Mouse (Mus musculus): ENCODE data around the gene Cd200. TPM values are rescaled to one million over a fixed set of nuclear protein-coding genes. Genes with fewer than 3 reads are reported as not detected.
"Not testable (repeated sequence)": the region's sequence is repeated elsewhere in the genome, so short reads cannot be mapped to it uniquely, and the experiment has no call there.

Gene Cd200
- polyA plus RNA-seq, 1 experiment from 2014 or later, result 244 TPM

GRCm38 (mm10) chr16:45349523-45350298 lies 59.1 kb downstream of the Cd200 start:
- H3K4me1 ChIP-seq (replicated peaks), result no peaks in the 10 kb centered on the region
- ATAC-seq (ENCODE audit: low FRiP score), result no peak
- WGBS, result 74% methylated on average over 3 of the region's 3 CpGs
- no peaks in the 10 kb centered on the region for H3K36me3 ChIP-seq
- no peak overlapping the region for H3K4me3 ChIP-seq
- no peaks in the 10 kb centered on the region for H3K27me3 ChIP-seq
- no peak overlapping the region for H3K27ac ChIP-seq
- no peak overlapping the region for H3K4me2 ChIP-seq
- no peaks in the 10 kb centered on the region for H3K9me3 ChIP-seq
- H3K9ac ChIP-seq, result no peak overlapping the region

- ATAC-seq (ENCODE audit: low FRiP score); H3K27ac ChIP-seq; H3K4me2 ChIP-seq; H3K4me1 ChIP-seq (replicated peaks); H3K4me3 ChIP-seq; H3K9me3 ChIP-seq; H3K36me3 ChIP-seq; H3K27me3 ChIP-seq; H3K9ac ChIP-seq: not testable (repeated sequence)
- whole genome bisulfite sequencing, result 91% methylated on average over 8 of the region's 9 CpGs
Observed at GRCm38 (mm10) chr16:45348238-45348637, 60.6 kb downstream of the Cd200 start.

GRCm38 (mm10) chr16:45346930-45347387 lies 61.9 kb downstream of the Cd200 start:
- no peaks in the 10 kb centered on the region for H3K9me3 ChIP-seq
- no peak overlapping the region for H3K9ac ChIP-seq
- 89% methylated on average over 5 of the region's 5 CpGs for WGBS
- H3K4me3 ChIP-seq, result no peak overlapping the region
- H3K4me1 ChIP-seq (replicated peaks), result no peaks in the 10 kb centered on the region
- H3K36me3 ChIP-seq, result no peaks in the 10 kb centered on the region
- ATAC-seq (ENCODE audit: low FRiP score), result no peak
- H3K27me3 ChIP-seq, result no peaks in the 10 kb centered on the region
- no peak overlapping the region for H3K27ac ChIP-seq
- H3K4me2 ChIP-seq, result no peak overlapping the region

DNA sequence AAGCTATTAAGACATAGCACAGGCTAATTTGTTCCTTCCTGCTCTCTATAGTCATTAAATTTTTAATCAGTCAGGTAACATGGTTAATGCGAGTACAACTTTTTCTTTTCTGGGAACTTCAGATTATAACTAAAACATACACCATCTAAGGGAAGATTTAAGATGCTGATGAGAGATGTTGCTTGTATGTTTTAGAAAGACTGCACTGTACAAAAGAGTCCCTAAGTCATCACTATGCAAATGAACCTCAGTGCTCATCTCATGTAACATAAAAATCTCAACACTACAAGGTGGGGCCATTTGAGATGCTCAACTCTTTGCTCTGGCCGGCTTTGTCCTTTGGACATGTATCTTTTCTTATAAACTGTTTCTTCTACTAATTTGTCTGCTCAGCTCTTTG lies 62.5 kb downstream of the Cd200 start:
- Histone ChIP-seq H3K27ac (no peak overlapping the region), H3K9ac (no peak overlapping the region), H3K4me2 (no peak overlapping the region), H3K27me3 (no peaks in the 10 kb centered on the region), H3K4me1 (replicated peaks) (no peaks in the 10 kb centered on the region), H3K9me3 (no peaks in the 10 kb centered on the region), H3K4me3 (no peak overlapping the region), H3K36me3 (no peaks in the 10 kb centered on the region)
- ATAC-seq (ENCODE audit: low FRiP score), result no peak
- 97% methylated on average over 2 of the region's 2 CpGs for WGBS

DNA sequence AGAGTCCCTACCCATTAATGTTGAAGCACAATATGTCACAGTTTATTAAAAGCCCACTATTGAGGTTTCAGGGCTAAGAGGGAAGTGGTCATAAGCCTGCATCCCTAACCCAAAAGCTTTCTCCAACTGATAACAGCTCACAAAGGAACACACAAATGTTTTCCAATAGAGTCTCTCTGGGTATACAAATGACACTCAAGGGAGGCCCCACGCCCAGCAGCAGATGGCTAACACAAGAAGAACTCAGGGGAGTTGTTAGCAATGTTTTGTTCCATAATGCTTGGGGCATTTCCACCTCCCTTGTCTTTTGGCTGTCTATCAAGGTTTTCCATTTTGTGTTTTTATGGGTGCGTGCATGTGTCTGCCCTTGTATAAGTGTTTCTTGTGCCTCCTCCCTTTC lies 64.0 kb downstream of the Cd200 start:
- H3K27me3 ChIP-seq, result no peaks in the 10 kb centered on the region
- no peaks in the 10 kb centered on the region for H3K36me3 ChIP-seq
- no peaks in the 10 kb centered on the region for H3K9me3 ChIP-seq
- WGBS, result 56% methylated on average over 2 of the region's 2 CpGs
- no peak overlapping the region for H3K4me2 ChIP-seq
- ATAC-seq (ENCODE audit: low FRiP score), result no peak
- no peaks in the 10 kb centered on the region for H3K4me1 ChIP-seq (replicated peaks)
- H3K4me3 ChIP-seq, result no peak overlapping the region
- no peak overlapping the region for H3K9ac ChIP-seq
- no peak overlapping the region for H3K27ac ChIP-seq

- Histone ChIP-seq H3K9me3 (no peaks in the 10 kb centered on the region), H3K27me3 (no peaks in the 10 kb centered on the region), H3K4me1 (replicated peaks) (no peaks in the 10 kb centered on the region), H3K9ac (no peak overlapping the region), H3K4me2 (no peak overlapping the region), H3K4me3 (no peak overlapping the region), H3K36me3 (no peaks in the 10 kb centered on the region), H3K27ac (no peak overlapping the region)
- WGBS, result 80% methylated on average over 1 of the region's 1 CpGs
- no peak for ATAC-seq (ENCODE audit: low FRiP score)
Observed at GRCm38 (mm10) chr16:45336478-45336877, 72.4 kb downstream of the Cd200 start.

- no peak for ATAC-seq (ENCODE audit: low FRiP score)
- no peak overlapping the region for H3K4me3 ChIP-seq
- H3K27me3 ChIP-seq, result no peaks in the 10 kb centered on the region
- no peak overlapping the region for H3K9ac ChIP-seq
- H3K36me3 ChIP-seq, result no peaks in the 10 kb centered on the region
- H3K9me3 ChIP-seq, result no peaks in the 10 kb centered on the region
- H3K4me2 ChIP-seq, result no peak overlapping the region
- WGBS, result 86% methylated on average over 5 of the region's 5 CpGs
- H3K27ac ChIP-seq, result no peak overlapping the region
- H3K4me1 ChIP-seq (replicated peaks), result no peaks in the 10 kb centered on the region
Observed at GRCm38 (mm10) chr16:45334891-45335290, 74.0 kb downstream of the Cd200 start.

- ATAC-seq (ENCODE audit: low FRiP score), result no peak
Observed at GRCm38 (mm10) chr16:45334376-45334765, 74.5 kb downstream of the Cd200 start.

GRCm38 (mm10) chr16:45333678-45334375 lies 75.0 kb downstream of the Cd200 start:
- Histone ChIP-seq H3K9ac (no peak overlapping the region), H3K27me3 (no peaks in the 10 kb centered on the region), H3K4me2 (no peak overlapping the region), H3K9me3 (no peaks in the 10 kb centered on the region), H3K36me3 (no peaks in the 10 kb centered on the region), H3K4me1 (replicated peaks) (0 out of 2 replicates have a peak, but pooled peaks cover 3% of the 10 kb centered on the region), H3K4me3 (no peak overlapping the region), H3K27ac (no peak overlapping the region)
- 91% methylated on average over 8 of the region's 8 CpGs for WGBS
- ATAC-seq (ENCODE audit: low FRiP score), result no peak; the same call in 1 of the 2 replicates

More at GRCm38 (mm10) chr16:45334376-45334765, 74.5 kb downstream of the Cd200 start:
- WGBS, result 91% methylated on average over 2 of the region's 2 CpGs
- Histone ChIP-seq H3K4me3 (no peak overlapping the region), H3K9ac (no peak overlapping the region), H3K27ac (no peak overlapping the region), H3K27me3 (no peaks in the 10 kb centered on the region), H3K4me1 (replicated peaks) (0 out of 2 replicates have a peak, but pooled peaks cover 3% of the 10 kb centered on the region), H3K36me3 (no peaks in the 10 kb centered on the region), H3K9me3 (no peaks in the 10 kb centered on the region), H3K4me2 (no peak overlapping the region)

GRCm38 (mm10) chr16:45332591-45332990 lies 76.3 kb downstream of the Cd200 start:
- no peak for ATAC-seq (ENCODE audit: low FRiP score)
- 80% methylated on average over 8 of the region's 8 CpGs for WGBS
- no peaks in the 10 kb centered on the region for H3K36me3 ChIP-seq
- H3K27ac ChIP-seq, result no peak overlapping the region
- 0 out of 2 replicates have a peak, but pooled peaks cover 3% of the 10 kb centered on the region for H3K4me1 ChIP-seq (replicated peaks)
- no peaks in the 10 kb centered on the region for H3K9me3 ChIP-seq
- no peak overlapping the region for H3K4me2 ChIP-seq
- H3K9ac ChIP-seq, result no peak overlapping the region
- no peaks in the 10 kb centered on the region for H3K27me3 ChIP-seq
- no peak overlapping the region for H3K4me3 ChIP-seq

All from hindbrain, embryonic 13.5 days (tissue).